Mouse (Mus musculus): Measurements from ENCODE around the gene Cldn22.
"Not testable (repeated sequence)": the region's sequence is repeated elsewhere in the genome, so short reads cannot be mapped to it uniquely, and the experiment has no call there.

Gene Cldn22

DNA sequence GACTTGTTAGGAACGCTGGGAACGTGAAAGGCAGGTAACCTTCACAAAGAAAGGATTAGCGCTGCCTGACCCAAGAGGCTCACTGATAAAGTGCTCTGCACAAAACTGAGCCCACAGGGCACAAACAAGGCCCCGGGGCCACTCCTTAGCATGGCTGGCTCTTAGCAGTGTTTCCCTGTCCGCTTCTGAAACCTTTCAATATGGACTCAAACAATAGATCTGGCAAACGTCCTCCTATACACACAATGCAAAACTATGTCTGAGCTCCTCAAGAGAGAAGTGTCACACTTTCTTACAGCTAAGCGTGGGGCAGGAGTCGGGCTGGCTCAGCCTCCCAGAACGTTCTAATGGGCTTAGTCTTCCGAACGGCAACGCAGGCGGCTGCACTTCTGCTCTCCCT is at the start of gene Cldn22:
Gene Cldn22 (plus strand): TSS at position 301 of the 400 bp plus-strand sequence.
- DNase-seq: no peak

DNA sequence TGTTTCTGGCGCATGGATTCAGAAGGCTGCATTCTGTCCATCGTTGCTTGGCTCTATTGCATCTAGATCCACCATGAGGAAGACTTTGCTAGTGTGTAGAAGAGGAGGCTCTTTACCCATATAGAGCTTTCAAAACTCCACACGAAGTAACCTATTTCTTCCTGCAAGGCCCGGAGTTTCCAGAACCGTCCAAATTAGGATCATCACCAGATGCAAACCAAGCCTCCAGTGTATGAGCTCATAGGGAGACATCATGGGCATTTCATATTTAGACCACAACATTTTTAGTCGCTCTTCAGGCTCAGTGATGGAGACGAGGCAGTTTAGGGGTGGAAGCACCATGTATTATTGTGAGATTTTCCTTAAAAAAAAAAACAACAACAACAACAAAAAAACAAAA is 46.9 kb upstream of the Cldn22 start:
- DNase-seq: no peak

DNA sequence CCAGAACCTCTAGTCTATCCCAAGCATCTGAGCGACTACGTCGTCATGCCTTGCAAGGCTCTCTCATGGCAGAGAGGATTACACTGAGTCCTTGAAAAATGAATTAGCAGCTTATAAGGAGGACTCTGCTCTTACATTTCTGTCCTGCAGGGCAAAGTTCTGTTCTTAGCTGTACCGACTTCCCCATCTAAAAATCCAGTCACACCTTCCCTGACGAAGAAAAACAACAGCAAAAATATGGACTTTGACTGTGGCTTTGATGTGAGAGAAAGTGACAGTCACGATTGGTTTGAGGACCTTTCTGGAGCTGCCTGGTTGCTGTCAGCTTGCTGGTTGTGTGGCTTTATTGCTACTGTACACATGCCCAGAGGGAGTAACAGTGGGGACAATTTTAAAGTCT is 44.7 kb upstream of the Cldn22 start:
- DNase-seq: no peak

DNA sequence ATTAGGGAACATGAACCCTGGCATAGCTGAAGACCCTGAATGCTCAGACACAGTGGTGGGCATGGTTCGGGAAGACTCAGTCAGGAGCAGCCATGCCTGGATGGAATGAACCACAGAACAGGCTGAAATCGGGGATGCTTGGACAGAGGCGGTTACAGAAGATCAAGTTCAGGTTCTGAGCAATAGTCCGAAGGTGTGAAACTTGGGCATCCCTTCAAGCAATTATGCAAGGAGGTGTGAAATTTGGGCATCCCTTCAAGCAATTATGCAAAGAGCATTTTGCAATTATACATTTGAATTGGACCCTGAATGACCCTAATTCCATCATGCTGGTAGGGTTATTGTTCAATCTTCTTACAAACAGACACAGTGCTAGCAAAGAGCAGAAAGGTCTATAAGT is 42.4 kb upstream of the Cldn22 start:
- no peak for DNase-seq

DNA sequence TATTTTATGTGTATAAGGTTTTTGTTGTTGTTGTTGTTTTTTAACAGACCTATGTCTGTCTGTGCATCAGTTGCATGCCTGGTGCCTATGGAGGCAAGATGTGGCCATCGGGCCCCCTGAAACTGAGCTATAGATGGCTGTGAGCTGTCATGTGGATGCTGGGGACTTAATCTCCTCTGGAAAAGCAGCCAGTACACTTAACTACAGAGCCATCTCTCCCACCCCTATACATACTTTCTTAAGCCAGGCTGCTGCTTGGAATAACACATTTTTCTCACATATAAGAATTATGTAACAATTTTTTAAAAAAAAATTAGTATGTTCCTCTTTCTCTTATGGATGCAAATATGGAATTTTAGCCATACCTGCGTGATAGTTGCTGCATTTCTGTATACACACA is 40.7 kb upstream of the Cldn22 start:
- DNase-seq: no peak

DNA sequence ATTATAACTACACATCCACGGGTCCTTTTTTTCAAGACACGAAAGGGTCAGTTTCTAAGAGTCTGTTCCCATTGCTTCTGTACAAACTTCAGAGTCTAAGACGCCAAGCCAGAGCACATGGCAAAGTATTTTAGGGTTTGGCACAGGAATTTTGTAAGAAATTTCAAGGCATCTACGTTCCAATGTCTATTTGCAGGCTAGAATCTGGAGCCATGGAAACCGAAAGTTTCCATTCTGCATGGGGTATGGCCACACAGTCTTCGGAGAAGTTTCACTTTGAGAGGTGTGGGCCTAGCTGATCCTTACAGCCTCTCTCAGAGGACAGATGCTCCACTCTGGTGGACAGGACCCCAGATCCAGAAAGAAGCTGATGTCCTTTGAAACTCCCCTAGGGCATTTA is 40.3 kb upstream of the Cldn22 start:
- no peak for DNase-seq

DNA sequence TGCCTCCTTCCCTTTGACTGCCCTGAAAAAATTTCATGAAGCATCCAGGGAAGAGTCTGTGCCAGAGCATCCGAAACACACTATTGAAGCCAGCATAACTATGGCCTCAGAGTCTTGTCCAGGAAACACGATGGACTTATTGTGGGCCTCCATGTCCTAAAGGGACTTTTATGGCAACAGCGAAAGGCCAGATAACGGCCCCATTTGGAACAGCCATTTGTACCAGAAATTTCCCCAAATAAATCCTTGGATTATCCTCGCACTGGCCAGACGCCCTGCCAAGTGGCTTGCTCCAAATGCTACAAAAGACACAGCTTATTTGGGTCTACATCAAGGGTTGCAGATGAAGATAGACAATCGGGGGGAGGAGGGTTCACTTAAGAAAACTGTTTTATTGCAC is 39.8 kb upstream of the Cldn22 start:
- no peak for DNase-seq

DNA sequence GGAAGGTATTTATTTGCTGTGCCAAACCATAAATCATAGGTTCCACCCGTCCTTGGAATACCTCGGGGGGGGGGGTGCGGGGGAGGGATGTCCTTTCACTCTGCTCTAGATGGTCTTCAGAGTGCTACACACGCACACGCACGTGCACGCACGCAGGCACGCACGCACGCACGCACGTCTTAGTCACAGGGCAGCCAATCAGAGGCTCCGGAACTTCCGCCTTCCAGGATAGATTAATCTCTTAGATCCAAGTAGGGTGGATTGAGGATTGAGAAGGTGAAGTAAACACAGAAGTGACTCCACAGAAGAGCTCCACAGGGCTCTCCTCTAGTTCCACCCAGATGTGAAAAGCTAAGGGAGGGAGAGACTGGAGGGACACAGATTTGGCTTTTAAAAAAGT is 38.0 kb upstream of the Cldn22 start:
- no peak for DNase-seq

DNA sequence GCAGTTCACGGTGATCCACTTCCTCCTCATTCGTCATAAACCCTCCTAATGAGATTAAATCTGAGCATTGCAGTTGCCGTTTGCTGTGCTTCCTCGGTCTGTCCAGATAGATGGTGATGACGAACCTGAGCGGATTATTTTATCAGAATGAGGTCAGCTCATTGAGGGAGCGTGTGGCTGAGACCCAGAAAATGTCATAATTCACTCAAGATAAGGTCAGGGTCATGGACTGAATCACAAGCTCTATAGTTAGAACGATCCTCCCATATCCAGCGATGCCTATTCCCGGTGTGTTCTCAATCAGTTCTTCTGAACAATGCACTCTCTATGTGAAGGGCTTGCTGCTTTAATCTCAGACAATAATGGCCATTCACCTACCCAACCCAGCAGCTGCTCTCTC is 36.6 kb upstream of the Cldn22 start:
- no peak for DNase-seq

DNA sequence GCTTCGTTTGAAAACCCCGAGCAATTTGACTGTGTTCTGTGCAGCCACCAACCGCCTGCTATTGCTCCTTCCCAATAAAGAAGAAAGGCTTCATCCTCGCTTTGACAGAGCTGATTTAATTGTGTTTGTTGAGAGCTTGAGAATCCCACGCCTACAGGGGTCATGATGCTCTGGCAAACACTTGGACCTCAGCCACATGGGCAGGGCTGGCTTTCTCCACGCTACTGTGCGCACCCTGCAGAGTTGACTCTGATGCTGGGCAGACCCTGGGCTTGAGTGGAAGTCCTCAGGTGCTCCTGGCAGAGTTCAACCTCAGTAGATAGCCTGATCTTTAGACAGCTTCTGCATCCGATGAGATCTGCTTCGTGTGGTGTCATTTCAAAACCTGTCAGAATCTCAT is 32.3 kb upstream of the Cldn22 start:
- no peak for DNase-seq

DNA sequence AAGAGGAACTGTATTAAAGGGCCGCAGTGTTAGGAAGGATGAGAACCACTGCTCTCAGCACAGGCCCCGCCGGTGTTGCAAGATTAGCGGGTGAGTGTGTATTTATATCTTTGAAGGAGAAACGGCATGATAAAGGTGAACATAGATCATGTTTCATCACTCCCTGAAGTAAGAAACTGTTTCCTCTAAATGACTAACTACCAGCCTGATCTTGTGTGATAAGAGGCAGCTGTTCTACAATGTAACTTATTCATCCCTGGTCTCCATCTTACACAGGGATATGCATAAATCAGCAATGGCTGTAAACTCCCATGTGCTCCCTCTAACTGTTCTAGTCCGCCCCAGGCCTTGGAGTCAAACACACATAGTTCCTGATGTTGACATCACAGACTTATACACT is 24.8 kb upstream of the Cldn22 start:
- DNase-seq: no peak

DNA sequence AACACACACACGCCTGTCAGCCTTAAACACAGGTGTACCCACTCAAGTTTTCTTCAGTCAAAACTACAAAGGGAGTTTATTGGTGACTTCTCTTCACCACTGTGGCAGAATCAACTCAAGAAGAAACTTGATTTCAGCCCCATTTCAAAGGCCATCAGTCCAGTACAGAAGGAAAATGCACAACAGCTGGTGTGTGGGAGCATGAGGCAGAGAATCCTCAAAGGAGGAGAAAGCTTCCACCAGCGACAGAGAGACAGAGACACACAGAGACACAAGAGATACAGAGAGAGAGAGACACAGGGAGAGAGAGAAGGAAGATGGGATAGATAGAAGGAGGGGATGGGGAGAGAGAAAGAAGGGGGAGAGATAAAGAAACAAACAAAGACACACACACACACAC is 21.9 kb upstream of the Cldn22 start:
- DNase-seq: no peak

DNA sequence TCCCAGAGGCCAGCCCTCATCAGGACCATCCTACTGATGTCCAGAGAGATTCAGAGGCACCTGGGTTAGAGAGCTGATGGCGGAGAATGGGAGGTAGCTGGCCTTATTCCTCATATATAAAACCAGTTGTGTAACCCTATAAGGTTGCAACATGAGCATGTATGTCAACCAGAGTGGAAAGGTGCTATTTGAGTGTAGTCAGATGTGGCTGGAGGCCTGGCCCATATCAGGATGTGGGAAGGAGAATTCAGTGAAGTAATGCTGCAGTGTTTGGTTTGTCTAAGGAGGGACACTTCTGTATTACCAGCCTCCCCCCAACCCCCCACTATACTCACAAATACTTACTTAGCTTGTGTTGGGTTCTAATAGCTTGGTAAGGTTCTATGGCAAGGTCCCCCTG is 20.0 kb upstream of the Cldn22 start:
- no peak for DNase-seq

DNA sequence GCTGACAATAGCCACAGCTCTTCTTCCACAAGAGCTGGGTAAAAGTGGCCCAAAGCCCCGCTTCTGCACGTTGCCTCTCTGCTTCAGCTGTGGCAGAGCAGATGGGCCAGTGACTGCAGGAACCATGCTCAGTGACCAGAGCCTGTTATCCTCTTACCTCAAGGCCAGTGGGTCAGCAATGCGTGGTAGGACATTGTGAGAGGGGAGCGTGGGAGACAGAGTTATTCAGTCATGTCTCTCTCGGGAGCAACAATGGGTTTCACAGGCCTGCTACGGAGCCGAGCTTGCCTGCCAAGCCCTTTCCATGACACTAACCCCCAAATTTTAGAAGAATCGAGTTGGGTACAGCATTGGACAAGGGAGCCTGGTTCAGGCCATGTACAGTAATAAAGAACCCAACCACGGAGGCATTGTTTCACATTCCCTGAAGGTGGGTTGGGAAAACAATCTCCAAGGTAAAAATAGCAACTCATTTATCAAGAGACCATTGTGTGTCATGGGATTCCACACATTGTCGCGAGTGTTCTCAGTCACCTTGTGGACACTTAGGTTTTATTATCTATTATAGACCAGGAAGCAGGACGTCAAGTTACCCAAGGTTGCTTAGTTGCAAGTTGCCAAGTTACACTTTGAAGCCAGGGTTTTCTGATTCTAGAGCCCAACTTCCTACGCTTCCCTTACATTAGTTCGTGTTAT is 14.2 kb upstream of the Cldn22 start:
- no peak for DNase-seq

DNA sequence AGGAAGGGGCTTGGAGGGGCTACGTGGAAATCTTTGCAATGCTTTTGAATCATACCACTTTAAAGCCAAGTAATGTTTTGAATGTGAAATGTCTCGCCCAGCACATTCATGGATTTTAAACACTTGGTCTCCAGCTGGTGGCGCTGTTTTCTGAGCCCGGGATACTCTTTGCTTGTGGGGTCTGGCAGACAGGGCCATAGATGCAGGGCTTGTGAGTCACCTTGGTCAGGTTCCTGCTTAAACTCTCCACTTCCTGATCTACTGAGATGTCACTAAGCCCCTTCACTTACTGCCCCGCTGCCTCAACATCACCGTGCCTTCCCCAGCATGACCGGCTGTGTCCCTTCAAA is 13.6 kb upstream of the Cldn22 start:
- no peak for DNase-seq

DNA sequence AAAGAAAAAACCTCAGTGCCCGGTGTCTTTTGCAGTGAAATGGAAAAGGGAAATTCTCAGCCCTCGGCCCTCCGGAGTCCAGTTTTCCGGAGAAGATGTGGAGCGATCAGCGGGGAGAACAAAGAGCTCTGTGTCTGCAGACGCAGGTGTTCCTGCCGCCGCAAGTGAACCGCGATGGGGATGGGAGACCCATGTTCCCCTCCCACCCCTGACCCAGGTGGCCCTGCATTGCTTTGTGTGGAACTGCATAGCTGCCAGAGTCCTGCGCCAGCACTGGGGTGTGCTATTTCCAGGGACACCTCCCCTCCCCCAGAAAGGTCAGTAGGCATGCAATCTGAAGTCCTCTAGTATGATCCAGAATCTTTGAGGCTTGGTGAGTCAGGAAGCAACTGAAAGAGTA is 13.1 kb upstream of the Cldn22 start:
- no peak for DNase-seq

DNA sequence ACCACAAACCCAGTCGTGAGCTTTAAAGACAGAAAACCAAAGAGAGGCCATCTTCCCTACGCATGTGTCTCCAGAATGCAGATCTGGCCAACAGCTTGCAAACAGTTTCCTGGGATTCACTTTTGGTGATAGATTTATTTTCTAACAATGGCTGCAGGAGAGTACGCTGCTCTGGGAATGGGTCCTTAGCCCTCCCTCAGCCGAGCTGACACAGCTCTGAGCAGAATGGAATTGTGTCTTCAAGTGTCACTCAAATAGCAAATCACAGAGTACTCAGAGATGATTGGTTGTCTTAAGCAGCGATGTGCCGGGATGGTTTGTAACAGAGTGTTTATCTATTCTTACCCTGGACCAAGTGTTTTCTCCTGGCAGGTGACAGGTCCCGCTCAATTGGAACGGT is 5.2 kb upstream of the Cldn22 start:
- DNase-seq: no peak

DNA sequence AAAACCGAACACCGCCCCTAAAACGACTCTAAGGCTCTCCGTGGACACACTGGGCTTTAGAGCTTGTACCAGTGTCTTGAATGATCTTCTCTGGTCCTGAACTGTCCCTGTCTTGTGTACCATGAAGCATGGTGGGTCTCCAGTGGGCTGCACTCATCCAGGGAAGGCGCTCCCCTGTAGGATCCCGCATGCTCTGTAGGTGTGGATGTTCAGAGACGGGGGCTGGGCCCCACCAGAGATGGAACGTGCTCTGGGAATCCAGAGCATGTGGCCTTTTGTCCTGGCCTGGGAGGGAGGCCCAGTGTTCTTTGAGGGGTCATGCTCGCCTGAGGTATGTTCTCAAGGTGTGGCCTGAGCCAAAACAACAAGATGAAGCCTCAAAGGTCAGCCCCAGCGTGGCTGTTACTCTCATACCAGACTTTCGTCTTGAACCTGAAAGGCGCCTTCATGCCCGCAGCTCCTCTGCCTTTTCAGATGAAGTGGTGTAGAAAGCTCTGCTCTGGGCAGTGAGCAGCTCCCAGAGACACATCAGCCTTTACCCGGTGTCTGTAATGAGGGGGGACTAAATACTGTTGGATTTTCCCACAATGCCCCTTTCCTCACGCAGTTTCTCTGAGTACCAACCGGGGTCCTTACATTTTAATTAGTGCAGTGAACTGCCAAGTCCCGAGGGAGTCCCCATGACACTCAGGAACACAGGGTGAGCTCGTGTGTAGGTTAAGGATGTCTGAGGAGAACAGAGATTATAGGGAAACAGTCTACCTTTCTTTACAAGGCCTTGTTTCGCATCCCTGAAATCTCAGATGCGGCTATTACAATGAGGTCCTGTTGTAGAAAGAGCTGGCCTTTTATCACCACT is 3.1 kb upstream of the Cldn22 start:
- no peak for DNase-seq

DNA sequence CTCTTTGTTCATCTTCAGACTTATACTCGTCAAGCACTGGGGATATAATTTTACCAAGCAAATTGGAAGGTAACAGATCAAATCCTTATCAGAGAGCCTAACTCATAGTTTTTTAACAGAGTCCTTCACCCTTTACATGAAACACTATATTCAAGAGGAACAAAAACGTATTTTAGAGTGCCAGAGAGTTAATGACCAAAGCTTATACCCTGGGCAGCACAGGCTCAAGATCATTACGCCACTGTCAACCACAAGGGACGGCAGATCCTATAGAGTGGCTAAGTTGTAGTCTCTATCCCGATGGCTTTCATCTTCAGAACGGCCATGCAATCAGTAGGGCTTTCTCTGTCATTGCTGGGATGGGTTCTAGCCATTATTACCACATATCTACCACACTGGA is 2.4 kb upstream of the Cldn22 start, which contains the start of gene Cldn24:
Gene Cldn24 (plus strand): TSS at position 301 of the 400 bp plus-strand sequence.
- DNase-seq: no peak

DNA sequence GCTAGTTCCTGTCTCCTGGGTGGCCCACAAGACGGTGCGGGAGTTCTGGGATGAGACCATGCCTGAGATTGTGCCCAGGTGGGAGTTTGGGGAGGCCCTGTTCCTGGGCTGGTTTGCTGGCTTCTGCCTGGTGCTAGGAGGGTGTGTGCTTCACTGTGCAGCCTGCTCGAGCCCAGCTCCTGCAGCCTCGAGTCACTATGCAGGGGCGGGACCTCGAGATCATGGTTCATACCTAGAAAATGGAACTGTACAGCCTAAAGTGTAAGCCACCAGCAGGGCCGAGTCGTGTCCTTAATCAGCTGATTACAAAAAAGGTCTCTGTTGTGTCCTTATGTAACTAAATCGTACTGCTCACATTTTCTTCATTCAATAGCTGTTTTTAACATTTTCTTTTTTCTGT is 1.7 kb upstream of the Cldn22 start:
- not testable (repeated sequence) for DNase-seq

DNA sequence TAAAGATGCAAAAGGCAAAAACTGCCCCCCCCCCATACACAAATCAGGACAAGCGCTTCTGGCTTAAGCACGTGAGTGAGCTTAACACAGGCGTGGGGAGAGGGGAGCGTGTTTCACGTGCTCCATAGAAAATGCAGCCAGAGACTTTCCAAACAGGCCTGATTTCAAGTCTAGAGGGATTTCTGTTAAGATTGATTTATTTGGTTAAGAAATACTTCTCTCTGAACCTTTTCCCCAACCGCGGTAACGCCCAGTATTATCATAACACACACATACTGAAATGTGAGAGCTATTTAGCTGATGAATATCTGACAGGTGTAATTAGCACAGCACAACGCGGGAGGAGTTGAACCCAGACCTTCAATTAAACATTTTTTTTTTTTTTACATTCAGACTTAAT is 505 bp upstream of the Cldn22 start:
- DNase-seq: no peak

DNA sequence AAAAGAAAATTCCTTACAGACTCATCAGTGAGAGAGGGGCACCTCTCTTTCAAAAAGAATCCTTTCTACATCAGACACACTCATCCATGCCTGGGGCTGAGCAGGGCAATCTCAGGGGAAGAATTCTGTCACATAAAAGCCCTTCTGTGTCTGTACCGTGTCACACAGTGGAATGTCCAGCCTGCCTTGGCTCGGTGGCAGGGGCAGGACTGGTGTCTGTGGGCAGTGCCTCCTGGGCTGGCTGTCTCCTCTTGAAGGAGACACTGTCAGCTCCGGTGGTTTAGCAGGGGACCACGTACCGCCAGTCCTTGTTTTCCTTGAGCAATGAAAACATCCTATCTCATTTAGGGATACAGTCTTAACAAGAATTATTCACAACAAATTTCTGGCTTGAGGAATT is 1.3 kb downstream of the Cldn22 start:
- DNase-seq: no peak

DNA sequence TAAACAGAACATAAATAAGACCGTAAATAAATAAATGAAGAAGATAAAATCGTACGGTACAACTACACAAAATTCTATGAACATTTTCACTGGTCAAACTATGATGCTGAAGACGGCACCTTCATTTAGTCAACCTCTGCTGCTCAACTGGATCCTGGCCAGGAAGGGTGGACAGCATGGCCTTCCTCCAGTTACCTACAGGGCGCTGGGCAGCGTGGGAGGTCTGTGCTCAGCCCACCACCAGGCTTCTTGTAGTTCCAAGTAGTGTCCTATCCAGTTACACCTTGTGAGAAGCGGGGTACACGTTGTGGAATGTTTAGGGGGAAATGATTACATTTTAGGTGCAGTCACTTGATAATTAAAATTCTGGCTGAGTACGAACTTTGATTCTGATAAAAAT is 2.6 kb downstream of the Cldn22 start:
- DNase-seq: no peak

DNA sequence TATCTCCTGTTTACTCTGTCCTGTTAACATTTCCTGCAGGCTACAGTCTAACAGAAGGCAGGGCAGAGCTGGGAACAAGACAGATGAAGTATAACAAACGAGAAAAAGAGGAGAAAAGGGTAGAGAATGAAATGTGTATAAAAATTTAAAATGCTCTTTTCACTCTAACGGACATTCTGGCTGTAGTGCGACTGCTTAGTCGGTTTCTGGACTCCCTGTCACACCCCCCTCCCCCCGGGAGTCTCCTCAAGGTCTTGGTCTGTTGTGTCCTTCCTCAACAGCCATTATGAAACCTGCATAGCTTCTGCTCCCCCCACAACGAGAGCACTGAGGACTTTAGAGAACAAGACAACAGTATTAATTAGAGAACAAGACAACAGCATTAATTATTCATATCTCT is 8.3 kb downstream of the Cldn22 start:
- no peak for DNase-seq

DNA sequence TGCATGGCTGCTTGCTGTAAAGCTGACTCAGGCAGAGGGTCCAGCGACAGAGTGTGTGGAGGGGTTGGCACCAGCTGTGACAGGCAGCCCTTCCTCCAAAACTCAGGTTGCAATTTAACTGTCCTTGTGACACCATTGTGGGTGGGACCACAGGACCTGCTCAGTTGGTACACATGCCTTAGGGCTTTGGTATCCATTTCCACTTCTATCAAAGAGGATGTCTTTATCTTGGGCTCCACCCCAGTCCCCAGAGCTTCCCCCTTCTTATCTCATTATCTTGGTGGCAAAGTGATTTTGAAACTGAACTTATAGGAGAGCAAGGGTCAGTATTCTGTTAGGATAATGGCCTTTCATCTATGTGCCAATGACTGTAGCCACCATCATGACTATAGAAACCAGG is 9.7 kb downstream of the Cldn22 start:
- no peak for DNase-seq
